Mouse (Mus musculus): Measurements from ENCODE around the gene Glrx5. TPM values are rescaled to one million over a fixed set of nuclear protein-coding genes. Genes with fewer than 3 reads are reported as not detected.

Gene Glrx5
- polyA plus RNA-seq, 1 experiment from 2014 or later = 186 TPM

- no peaks in the 10 kb centered on the region for H3K36me3 ChIP-seq (ENCODE audit: insufficient read depth)
- no peak overlapping the region for H3K27ac ChIP-seq (ENCODE audit: low read depth)
- H3K4me2 ChIP-seq = no peak overlapping the region
- H3K9me3 ChIP-seq (ENCODE audit: low read depth, low read length) = no peaks in the 10 kb centered on the region
- H3K4me1 ChIP-seq (ENCODE audit: insufficient read depth) = no peaks in the 10 kb centered on the region
- no peak for ATAC-seq (ENCODE audit: insufficient read depth)
- no peak overlapping the region for H3K9ac ChIP-seq
- DNase-seq = no peak
- no peak for TF ChIP-seq CTCF (IDR thresholded peaks at IDR 0.05; ENCODE audit: low read depth)
- H3K27me3 ChIP-seq (ENCODE audit: insufficient read depth, low read length) = no peaks in the 10 kb centered on the region
- no peak overlapping the region for H3K4me3 ChIP-seq (ENCODE audit: low read depth, low read length)
- 72% methylated on average over 5 of the region's 5 CpGs for WGBS
Measured at GRCm38 (mm10) chr12:105068911-105069310, 36.4 kb downstream of the Glrx5 start.

- peak; percentile 47; the same call in 1 of the 2 replicates for ATAC-seq (ENCODE audit: insufficient read depth)
- H3K4me2 ChIP-seq = no peak overlapping the region
- no peak overlapping the region for H3K27ac ChIP-seq (ENCODE audit: low read depth)
- no peaks in the 10 kb centered on the region for H3K4me1 ChIP-seq (ENCODE audit: insufficient read depth)
- peak; percentile 80 for DNase-seq
- H3K4me3 ChIP-seq (ENCODE audit: low read depth, low read length) = no peak overlapping the region
- TF ChIP-seq CTCF (IDR thresholded peaks at IDR 0.05; ENCODE audit: low read depth) = peak; percentile 92
- H3K36me3 ChIP-seq (ENCODE audit: insufficient read depth) = no peaks in the 10 kb centered on the region
- no peaks in the 10 kb centered on the region for H3K9me3 ChIP-seq (ENCODE audit: low read depth, low read length)
- no peaks in the 10 kb centered on the region for H3K27me3 ChIP-seq (ENCODE audit: insufficient read depth, low read length)
- 23% methylated on average over 9 of the region's 9 CpGs for WGBS
- H3K9ac ChIP-seq = no peak overlapping the region
Measured at GRCm38 (mm10) chr12:105073708-105074107, 41.2 kb downstream of the Glrx5 start.

GRCm38 (mm10) chr12:105075496-105075895 is 43.0 kb downstream of the Glrx5 start:
- Histone ChIP-seq H3K4me3 (ENCODE audit: low read depth, low read length) (no peak overlapping the region), H3K4me2 (no peak overlapping the region), H3K4me1 (ENCODE audit: insufficient read depth) (no peaks in the 10 kb centered on the region), H3K9me3 (ENCODE audit: low read depth, low read length) (no peaks in the 10 kb centered on the region), H3K27me3 (ENCODE audit: insufficient read depth, low read length) (no peaks in the 10 kb centered on the region), H3K27ac (ENCODE audit: low read depth) (no peak overlapping the region), H3K36me3 (ENCODE audit: insufficient read depth) (no peaks in the 10 kb centered on the region), H3K9ac (no peak overlapping the region)
- ATAC-seq (ENCODE audit: insufficient read depth) (no peak), DNase-seq (no peak)
- TF ChIP-seq CTCF (IDR thresholded peaks at IDR 0.05; ENCODE audit: low read depth) = no peak
- 36% methylated on average over 7 of the region's 7 CpGs for WGBS

GRCm38 (mm10) chr12:105076511-105076910 is 44.0 kb downstream of the Glrx5 start:
- H3K9me3 ChIP-seq (ENCODE audit: low read depth, low read length) = no peaks in the 10 kb centered on the region
- DNase-seq = no peak
- no peak overlapping the region for H3K4me3 ChIP-seq (ENCODE audit: low read depth, low read length)
- no peaks in the 10 kb centered on the region for H3K27me3 ChIP-seq (ENCODE audit: insufficient read depth, low read length)
- no peak overlapping the region for H3K9ac ChIP-seq
- no peaks in the 10 kb centered on the region for H3K4me1 ChIP-seq (ENCODE audit: insufficient read depth)
- no peak overlapping the region for H3K27ac ChIP-seq (ENCODE audit: low read depth)
- no peak overlapping the region for H3K4me2 ChIP-seq
- no peaks in the 10 kb centered on the region for H3K36me3 ChIP-seq (ENCODE audit: insufficient read depth)
- no peak for ATAC-seq (ENCODE audit: insufficient read depth)
- 84% methylated on average over 3 of the region's 3 CpGs for WGBS
- no peak for TF ChIP-seq CTCF (IDR thresholded peaks at IDR 0.05; ENCODE audit: low read depth)

GRCm38 (mm10) chr12:105077232-105077631 is 44.7 kb downstream of the Glrx5 start:
- no peak for ATAC-seq (ENCODE audit: insufficient read depth)
- H3K27ac ChIP-seq (ENCODE audit: low read depth) = no peak overlapping the region
- H3K9ac ChIP-seq = no peak overlapping the region
- H3K4me3 ChIP-seq (ENCODE audit: low read depth, low read length) = no peak overlapping the region
- DNase-seq = no peak
- WGBS = 79% methylated on average over 2 of the region's 2 CpGs
- H3K4me1 ChIP-seq (ENCODE audit: insufficient read depth) = no peaks in the 10 kb centered on the region
- H3K4me2 ChIP-seq = no peak overlapping the region
- no peaks in the 10 kb centered on the region for H3K27me3 ChIP-seq (ENCODE audit: insufficient read depth, low read length)
- TF ChIP-seq CTCF (IDR thresholded peaks at IDR 0.05; ENCODE audit: low read depth) = no peak
- no peaks in the 10 kb centered on the region for H3K9me3 ChIP-seq (ENCODE audit: low read depth, low read length)
- H3K36me3 ChIP-seq (ENCODE audit: insufficient read depth) = no peaks in the 10 kb centered on the region

- DNase-seq (no peak), ATAC-seq (ENCODE audit: insufficient read depth) (no peak)
- WGBS = 54% methylated on average over 5 of the region's 5 CpGs
- Histone ChIP-seq H3K27me3 (ENCODE audit: insufficient read depth, low read length) (no peaks in the 10 kb centered on the region), H3K9ac (no peak overlapping the region), H3K9me3 (ENCODE audit: low read depth, low read length) (no peaks in the 10 kb centered on the region), H3K4me1 (ENCODE audit: insufficient read depth) (no peaks in the 10 kb centered on the region), H3K4me3 (ENCODE audit: low read depth, low read length) (no peak overlapping the region), H3K36me3 (ENCODE audit: insufficient read depth) (no peaks in the 10 kb centered on the region), H3K27ac (ENCODE audit: low read depth) (no peak overlapping the region), H3K4me2 (no peak overlapping the region)
- TF ChIP-seq CTCF (IDR thresholded peaks at IDR 0.05; ENCODE audit: low read depth) = no peak
Measured at GRCm38 (mm10) chr12:105084171-105084570, 51.7 kb downstream of the Glrx5 start.

- Histone ChIP-seq H3K4me3 (ENCODE audit: low read depth, low read length) (no peak overlapping the region), H3K9ac (no peak overlapping the region), H3K4me2 (no peak overlapping the region), H3K4me1 (ENCODE audit: insufficient read depth) (no peaks in the 10 kb centered on the region), H3K9me3 (ENCODE audit: low read depth, low read length) (no peaks in the 10 kb centered on the region), H3K27me3 (ENCODE audit: insufficient read depth, low read length) (no peaks in the 10 kb centered on the region), H3K27ac (ENCODE audit: low read depth) (no peak overlapping the region), H3K36me3 (ENCODE audit: insufficient read depth) (no peaks in the 10 kb centered on the region)
- ATAC-seq (ENCODE audit: insufficient read depth) (no peak), DNase-seq (no peak)
- 80% methylated on average over 6 of the region's 6 CpGs for WGBS
- TF ChIP-seq CTCF (IDR thresholded peaks at IDR 0.05; ENCODE audit: low read depth) = no peak
Measured at GRCm38 (mm10) chr12:105084816-105085215, 52.3 kb downstream of the Glrx5 start.

- no peak for DNase-seq
- no peak for TF ChIP-seq CTCF (IDR thresholded peaks at IDR 0.05; ENCODE audit: low read depth)
- no peak for ATAC-seq (ENCODE audit: insufficient read depth)
- no peaks in the 10 kb centered on the region for H3K36me3 ChIP-seq (ENCODE audit: insufficient read depth)
- H3K27ac ChIP-seq (ENCODE audit: low read depth) = no peak overlapping the region
- no peak overlapping the region for H3K4me3 ChIP-seq (ENCODE audit: low read depth, low read length)
- no peak overlapping the region for H3K4me2 ChIP-seq
- no peaks in the 10 kb centered on the region for H3K27me3 ChIP-seq (ENCODE audit: insufficient read depth, low read length)
- no peaks in the 10 kb centered on the region for H3K9me3 ChIP-seq (ENCODE audit: low read depth, low read length)
- H3K9ac ChIP-seq = no peak overlapping the region
- WGBS = 80% methylated on average over 12 of the region's 12 CpGs
- no peaks in the 10 kb centered on the region for H3K4me1 ChIP-seq (ENCODE audit: insufficient read depth)
Measured at GRCm38 (mm10) chr12:105085296-105085695, 52.8 kb downstream of the Glrx5 start.
